Mouse (Mus musculus): ENCODE measurements around the gene Rbp1. TPM values are rescaled to one million over a fixed set of nuclear protein-coding genes. Genes with fewer than 3 reads are reported as not detected.

Gene Rbp1
- polyA plus RNA-seq, 1 experiment from 2014 or later: 102 TPM

- Histone ChIP-seq H3K4me3 (ENCODE audit: low read length) (no peak overlapping the region), H3K9me3 (ENCODE audit: control insufficient read depth, low read length) (no peaks in the 10 kb centered on the region), H3K27me3 (ENCODE audit: control insufficient read depth, insufficient read depth, low read depth, low read length) (no peaks in the 10 kb centered on the region), H3K4me1 (replicated peaks; ENCODE audit: control insufficient read depth, insufficient read depth, low read length) (no peaks in the 10 kb centered on the region), H3K9ac (ENCODE audit: low read length) (no peak overlapping the region), H3K4me2 (ENCODE audit: low read depth, low read length) (no peak overlapping the region), H3K36me3 (ENCODE audit: control insufficient read depth, insufficient read depth, low read length) (no peaks in the 10 kb centered on the region), H3K27ac (ENCODE audit: low read length) (no peak overlapping the region)
- WGBS: 66% methylated on average over 2 of the region's 2 CpGs
- ATAC-seq (ENCODE audit: low read depth): 0 out of 2 replicates have a peak, but pooled peaks have one; percentile 23
These were observed 57.5 kb downstream of the Rbp1 start for GRCm38 (mm10) chr9:98480172-98480749.

- no peaks in the 10 kb centered on the region for H3K27me3 ChIP-seq (ENCODE audit: control insufficient read depth, insufficient read depth, low read depth, low read length)
- WGBS: 61% methylated on average over 4 of the region's 4 CpGs
- H3K9me3 ChIP-seq (ENCODE audit: control insufficient read depth, low read length): no peaks in the 10 kb centered on the region
- no peak overlapping the region for H3K4me2 ChIP-seq (ENCODE audit: low read depth, low read length)
- H3K27ac ChIP-seq (ENCODE audit: low read length): no peak overlapping the region
- H3K36me3 ChIP-seq (ENCODE audit: control insufficient read depth, insufficient read depth, low read length): no peaks in the 10 kb centered on the region
- H3K4me3 ChIP-seq (ENCODE audit: low read length): no peak overlapping the region
- no peak for ATAC-seq (ENCODE audit: low read depth)
- no peak overlapping the region for H3K9ac ChIP-seq (ENCODE audit: low read length)
- H3K4me1 ChIP-seq (replicated peaks; ENCODE audit: control insufficient read depth, insufficient read depth, low read length): no peaks in the 10 kb centered on the region
These were observed 59.5 kb downstream of the Rbp1 start for GRCm38 (mm10) chr9:98482256-98482655.

- Histone ChIP-seq H3K27me3 (ENCODE audit: control insufficient read depth, insufficient read depth, low read depth, low read length) (no peaks in the 10 kb centered on the region), H3K4me1 (replicated peaks; ENCODE audit: control insufficient read depth, insufficient read depth, low read length) (peaks cover 14% of the 10 kb centered on the region), H3K4me2 (ENCODE audit: low read depth, low read length) (no peak overlapping the region), H3K4me3 (ENCODE audit: low read length) (no peak overlapping the region), H3K27ac (ENCODE audit: low read length) (no peak overlapping the region), H3K36me3 (ENCODE audit: control insufficient read depth, insufficient read depth, low read length) (no peaks in the 10 kb centered on the region), H3K9ac (ENCODE audit: low read length) (no peak overlapping the region), H3K9me3 (ENCODE audit: control insufficient read depth, low read length) (no peaks in the 10 kb centered on the region)
- 73% methylated on average over 7 of the region's 7 CpGs for WGBS
- no peak for ATAC-seq (ENCODE audit: low read depth)
These were observed 62.3 kb downstream of the Rbp1 start for GRCm38 (mm10) chr9:98485020-98485419.

- no peak for ATAC-seq (ENCODE audit: low read depth)
- WGBS: 74% methylated on average over 3 of the region's 3 CpGs
- H3K36me3 ChIP-seq (ENCODE audit: control insufficient read depth, insufficient read depth, low read length): no peaks in the 10 kb centered on the region
- peaks cover 17% of the 10 kb centered on the region for H3K4me1 ChIP-seq (replicated peaks; ENCODE audit: control insufficient read depth, insufficient read depth, low read length)
- H3K27me3 ChIP-seq (ENCODE audit: control insufficient read depth, insufficient read depth, low read depth, low read length): no peaks in the 10 kb centered on the region
- H3K27ac ChIP-seq (ENCODE audit: low read length): no peak within 1 kb of the TSS; the same call in 1 of the 2 replicates
- no peak within 1 kb of the TSS for H3K4me3 ChIP-seq (ENCODE audit: low read length)
- H3K4me2 ChIP-seq (ENCODE audit: low read depth, low read length): no peak within 1 kb of the TSS
- no peak within 1 kb of the TSS for H3K9ac ChIP-seq (ENCODE audit: low read length)
- no peaks in the 10 kb centered on the region for H3K9me3 ChIP-seq (ENCODE audit: control insufficient read depth, low read length)
These were observed 63.1 kb downstream of the Rbp1 start, which contains the start of gene Rbp2 for GRCm38 (mm10) chr9:98485815-98486214. TSS of gene Rbp2 (plus strand) at chr9:98486115.

- 36% methylated on average over 6 of the region's 6 CpGs for WGBS
- no peak overlapping the region for H3K4me3 ChIP-seq (ENCODE audit: low read length)
- H3K4me1 ChIP-seq (replicated peaks; ENCODE audit: control insufficient read depth, insufficient read depth, low read length): peaks cover 17% of the 10 kb centered on the region
- H3K27me3 ChIP-seq (ENCODE audit: control insufficient read depth, insufficient read depth, low read depth, low read length): no peaks in the 10 kb centered on the region
- H3K9me3 ChIP-seq (ENCODE audit: control insufficient read depth, low read length): no peaks in the 10 kb centered on the region
- no peak overlapping the region for H3K4me2 ChIP-seq (ENCODE audit: low read depth, low read length)
- H3K9ac ChIP-seq (ENCODE audit: low read length): no peak overlapping the region
- H3K27ac ChIP-seq (ENCODE audit: low read length): peak overlapping the region; percentile 76
- peak; percentile 90 for ATAC-seq (ENCODE audit: low read depth)
- H3K36me3 ChIP-seq (ENCODE audit: control insufficient read depth, insufficient read depth, low read length): no peaks in the 10 kb centered on the region
These were observed 64.5 kb downstream of the Rbp1 start for GRCm38 (mm10) chr9:98487273-98487672.

GRCm38 (mm10) chr9:98489532-98489931 lies 66.8 kb downstream of the Rbp1 start:
- Histone ChIP-seq H3K4me1 (replicated peaks; ENCODE audit: control insufficient read depth, insufficient read depth, low read length) (peaks cover 17% of the 10 kb centered on the region), H3K9me3 (ENCODE audit: control insufficient read depth, low read length) (no peaks in the 10 kb centered on the region), H3K9ac (ENCODE audit: low read length) (no peak overlapping the region), H3K4me2 (ENCODE audit: low read depth, low read length) (no peak overlapping the region), H3K27me3 (ENCODE audit: control insufficient read depth, insufficient read depth, low read depth, low read length) (no peaks in the 10 kb centered on the region), H3K36me3 (ENCODE audit: control insufficient read depth, insufficient read depth, low read length) (no peaks in the 10 kb centered on the region), H3K4me3 (ENCODE audit: low read length) (no peak overlapping the region), H3K27ac (ENCODE audit: low read length) (no peak overlapping the region)
- no peak for ATAC-seq (ENCODE audit: low read depth)
- 49% methylated on average over 4 of the region's 4 CpGs for WGBS

- peak; percentile 58; the same call in 1 of the 2 replicates for ATAC-seq (ENCODE audit: low read depth)
- H3K27me3 ChIP-seq (ENCODE audit: control insufficient read depth, insufficient read depth, low read depth, low read length): no peaks in the 10 kb centered on the region
- 0 out of 2 replicates have a peak overlapping the region, but pooled peaks have one; percentile 7 for H3K27ac ChIP-seq (ENCODE audit: low read length)
- H3K4me3 ChIP-seq (ENCODE audit: low read length): no peak overlapping the region
- no peaks in the 10 kb centered on the region for H3K36me3 ChIP-seq (ENCODE audit: control insufficient read depth, insufficient read depth, low read length)
- H3K4me2 ChIP-seq (ENCODE audit: low read depth, low read length): no peak overlapping the region
- no peak overlapping the region for H3K9ac ChIP-seq (ENCODE audit: low read length)
- peaks cover 17% of the 10 kb centered on the region for H3K4me1 ChIP-seq (replicated peaks; ENCODE audit: control insufficient read depth, insufficient read depth, low read length)
- 10% methylated on average over 4 of the region's 4 CpGs for WGBS
- no peaks in the 10 kb centered on the region for H3K9me3 ChIP-seq (ENCODE audit: control insufficient read depth, low read length)
These were observed 67.4 kb downstream of the Rbp1 start for GRCm38 (mm10) chr9:98490128-98490527.

GRCm38 (mm10) chr9:98491071-98491470 lies 68.3 kb downstream of the Rbp1 start:
- no peak overlapping the region for H3K27ac ChIP-seq (ENCODE audit: low read length)
- 64% methylated on average over 5 of the region's 5 CpGs for WGBS
- H3K4me3 ChIP-seq (ENCODE audit: low read length): no peak overlapping the region
- H3K4me2 ChIP-seq (ENCODE audit: low read depth, low read length): no peak overlapping the region
- no peaks in the 10 kb centered on the region for H3K27me3 ChIP-seq (ENCODE audit: control insufficient read depth, insufficient read depth, low read depth, low read length)
- H3K9me3 ChIP-seq (ENCODE audit: control insufficient read depth, low read length): no peaks in the 10 kb centered on the region
- H3K36me3 ChIP-seq (ENCODE audit: control insufficient read depth, insufficient read depth, low read length): no peaks in the 10 kb centered on the region
- no peak for ATAC-seq (ENCODE audit: low read depth)
- H3K9ac ChIP-seq (ENCODE audit: low read length): no peak overlapping the region
- peaks cover 17% of the 10 kb centered on the region for H3K4me1 ChIP-seq (replicated peaks; ENCODE audit: control insufficient read depth, insufficient read depth, low read length)

- ATAC-seq (ENCODE audit: low read depth): no peak
- H3K9me3 ChIP-seq (ENCODE audit: control insufficient read depth, low read length): no peaks in the 10 kb centered on the region
- H3K9ac ChIP-seq (ENCODE audit: low read length): no peak overlapping the region
- 58% methylated on average over 5 of the region's 5 CpGs for WGBS
- H3K4me1 ChIP-seq (replicated peaks; ENCODE audit: control insufficient read depth, insufficient read depth, low read length): peaks cover 23% of the 10 kb centered on the region
- H3K4me2 ChIP-seq (ENCODE audit: low read depth, low read length): no peak overlapping the region
- no peaks in the 10 kb centered on the region for H3K36me3 ChIP-seq (ENCODE audit: control insufficient read depth, insufficient read depth, low read length)
- no peak overlapping the region for H3K4me3 ChIP-seq (ENCODE audit: low read length)
- no peak overlapping the region for H3K27ac ChIP-seq (ENCODE audit: low read length)
- no peaks in the 10 kb centered on the region for H3K27me3 ChIP-seq (ENCODE audit: control insufficient read depth, insufficient read depth, low read depth, low read length)
These were observed 69.5 kb downstream of the Rbp1 start for GRCm38 (mm10) chr9:98492212-98492611.

Data from lung, embryonic 16.5 days (tissue).